Mouse (Mus musculus): ENCODE data around the gene Ing3. TPM values are rescaled to one million over a fixed set of nuclear protein-coding genes. Genes with fewer than 3 reads are reported as not detected.

Ing3 gene
- total and polyA plus RNA-seq, 3 experiments, result 14.5 to 34.3 (median 21.9) TPM

- no peak overlapping the region for H3K4me2 ChIP-seq (ENCODE audit: insufficient read depth, low read depth, poor library complexity, severe bottlenecking)
- no peak overlapping the region for H3K27ac ChIP-seq (ENCODE audit: insufficient read depth, low read depth)
- peaks cover 0 to 8% of the 10 kb centered on the region in 2 experiments; a peak in 2 of 4 replicates for H3K4me1 ChIP-seq (ENCODE audit: control insufficient read depth in 1 of 2, insufficient read depth in 2 of 2)
- no peaks in the 10 kb centered on the region for H3K79me2 ChIP-seq (replicated peaks; ENCODE audit: control insufficient read depth, extremely low read depth, insufficient read depth, poor library complexity, severe bottlenecking)
- no peak for DNase-seq (ENCODE audit: extremely low read depth)
- H3K27me3 ChIP-seq (replicated peaks), result no peaks in the 10 kb centered on the region
- in situ Hi-C loops (cut with MboI; ENCODE audit: low pct_ligation_motif_present, low pct_unique_long_range_greater_than_20kb, low sequenced_read_pairs) (no loop called here), dilution Hi-C loops (cut with MboI; ENCODE audit: extremely low pct_ligation_motif_present, extremely low pct_unique_long_range_greater_than_20kb, low sequenced_read_pairs) (no loop called here)
- H3K4me3 ChIP-seq (replicated peaks in 1 of 3; ENCODE audit: low read depth in 2 of 3, low read length in 2 of 3, poor library complexity in 1 of 3), result no peak overlapping the region
- H3K9ac ChIP-seq (ENCODE audit: insufficient read depth, low read depth), result no peak overlapping the region
- H3K9me3 ChIP-seq (replicated peaks; ENCODE audit: low read length), result no peaks in the 10 kb centered on the region
- TF ChIP-seq CTCF (conservative IDR thresholded peaks at IDR 0.05 in 1 of 2, IDR thresholded peaks at IDR 0.05 in 1 of 2; ENCODE audit: low read depth in 2 of 2, low read length in 2 of 2) (no peak), MYC (IDR thresholded peaks at IDR 0.05; ENCODE audit: low read depth, low read length) (no peak), ZNF384 (IDR thresholded peaks at IDR 0.05; ENCODE audit: low read depth, low read length) (no peak), CHD1 (IDR thresholded peaks at IDR 0.05; ENCODE audit: low read depth, low read length) (no peak), RAD21 (IDR thresholded peaks at IDR 0.05; ENCODE audit: low read depth, low read length) (no peak), ZKSCAN1 (IDR thresholded peaks at IDR 0.05; ENCODE audit: borderline replicate concordance, low read depth, low read length) (no peak)
- no peaks in the 10 kb centered on the region for H3K36me3 ChIP-seq (replicated peaks in 1 of 2; ENCODE audit: control insufficient read depth in 1 of 2, insufficient read depth in 1 of 2, low read length in 1 of 2)
These were observed 71.3 kb downstream of the Ing3 start for GRCm38 (mm10) chr6:22020696-22021095.

- Histone ChIP-seq H3K27me3 (replicated peaks) (no peaks in the 10 kb centered on the region), H3K4me3 (replicated peaks in 1 of 3; ENCODE audit: low read depth in 2 of 3, low read length in 2 of 3, poor library complexity in 1 of 3) (no peak overlapping the region), H3K79me2 (replicated peaks; ENCODE audit: control insufficient read depth, extremely low read depth, insufficient read depth, poor library complexity, severe bottlenecking) (no peaks in the 10 kb centered on the region), H3K36me3 (replicated peaks in 1 of 2; ENCODE audit: control insufficient read depth in 1 of 2, insufficient read depth in 1 of 2, low read length in 1 of 2) (no peaks in the 10 kb centered on the region), H3K9me3 (replicated peaks; ENCODE audit: low read length) (no peaks in the 10 kb centered on the region), H3K27ac (ENCODE audit: insufficient read depth, low read depth) (no peak overlapping the region), H3K4me2 (ENCODE audit: insufficient read depth, low read depth, poor library complexity, severe bottlenecking) (no peak overlapping the region), H3K9ac (ENCODE audit: insufficient read depth, low read depth) (no peak overlapping the region), H3K4me1 (ENCODE audit: control insufficient read depth in 1 of 2, insufficient read depth in 2 of 2) (peaks cover 0 to 8% of the 10 kb centered on the region in 2 experiments; a peak in 2 of 4 replicates)
- in situ Hi-C loops (cut with MboI; ENCODE audit: low pct_ligation_motif_present, low pct_unique_long_range_greater_than_20kb, low sequenced_read_pairs) (no loop called here), dilution Hi-C loops (cut with MboI; ENCODE audit: extremely low pct_ligation_motif_present, extremely low pct_unique_long_range_greater_than_20kb, low sequenced_read_pairs) (no loop called here)
- no peak for TF ChIP-seq EP300 (IDR thresholded peaks at IDR 0.05; ENCODE audit: low read length)
- no peak for TF ChIP-seq CTCF (conservative IDR thresholded peaks at IDR 0.05 in 1 of 2, IDR thresholded peaks at IDR 0.05 in 1 of 2; ENCODE audit: low read depth in 2 of 2, low read length in 2 of 2)
- TF ChIP-seq ZNF384 (IDR thresholded peaks at IDR 0.05; ENCODE audit: low read depth, low read length), result no peak
- no peak for TF ChIP-seq UBTF (IDR thresholded peaks at IDR 0.05; ENCODE audit: low read depth, low read length)
- TF ChIP-seq MEF2A (IDR thresholded peaks at IDR 0.05; ENCODE audit: borderline replicate concordance, low read depth, low read length), result no peak
- no peak for TF ChIP-seq ZKSCAN1 (IDR thresholded peaks at IDR 0.05; ENCODE audit: borderline replicate concordance, low read depth, low read length)
- TF ChIP-seq MXI1 (IDR thresholded peaks at IDR 0.05; ENCODE audit: low read depth, low read length), result no peak
- TF ChIP-seq MAX (IDR thresholded peaks at IDR 0.05; ENCODE audit: low read length), result no peak
- no peak for TF ChIP-seq NRF1 (IDR thresholded peaks at IDR 0.05; ENCODE audit: low read depth, low read length)
- TF ChIP-seq KAT2A (IDR thresholded peaks at IDR 0.05; ENCODE audit: insufficient replicate concordance, low read length), result no peak
- TF ChIP-seq POLR2A (IDR thresholded peaks at IDR 0.05; ENCODE audit: low read depth, low read length), result no peak
- no peak for TF ChIP-seq CHD1 (IDR thresholded peaks at IDR 0.05; ENCODE audit: low read depth, low read length)
- no peak for TF ChIP-seq TCF12 (IDR thresholded peaks at IDR 0.05; ENCODE audit: low read depth, low read length)
- no peak for DNase-seq (ENCODE audit: extremely low read depth)
These were observed 71.9 kb downstream of the Ing3 start for GRCm38 (mm10) chr6:22021315-22021714.
